Mouse (Mus musculus): ENCODE measurements around the gene Ntpcr.

Gene Ntpcr

GRCm38 (mm10) chr8:125726143-125726542, 3.6 kb upstream of the Ntpcr start:
- no peak for DNase-seq

DNA sequence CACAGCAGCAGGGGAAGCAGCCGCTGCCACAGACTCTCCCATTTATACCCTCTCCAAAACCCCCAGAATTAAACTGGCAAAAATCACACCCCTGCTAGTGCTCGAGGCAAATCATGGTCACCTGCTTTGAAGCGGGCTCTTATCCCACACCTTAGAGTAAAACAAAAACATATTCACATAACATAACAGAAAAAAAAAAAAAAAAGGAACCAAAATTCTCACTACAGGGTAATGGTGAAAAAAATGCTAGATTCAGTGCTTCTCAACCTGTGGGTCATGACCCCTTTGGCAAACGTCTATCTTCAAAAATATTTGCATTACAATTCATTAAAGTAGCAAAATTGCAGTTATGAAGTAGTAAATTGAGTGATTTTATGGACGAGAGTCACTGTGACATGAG, 2.8 kb upstream of the Ntpcr start:
- no peak for DNase-seq

DNA sequence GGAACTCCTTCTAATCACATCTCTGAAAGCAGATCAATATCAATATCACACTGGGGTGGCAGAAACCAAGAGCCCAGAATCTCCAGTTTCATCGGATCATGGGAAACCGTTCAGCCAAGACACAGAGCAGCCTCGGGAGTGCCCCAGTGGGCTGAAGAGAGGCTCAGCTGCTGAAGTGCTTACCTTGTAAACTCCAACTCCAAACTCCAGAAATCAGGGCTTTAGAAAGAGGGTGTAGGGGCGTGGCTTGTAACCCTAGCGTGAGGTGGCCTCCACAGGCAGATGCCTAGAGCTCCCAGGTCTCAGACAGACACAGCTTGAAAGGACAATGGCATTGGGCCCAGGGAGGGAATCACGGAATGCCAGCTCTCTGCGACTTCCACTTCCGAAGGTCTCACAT, 2.0 kb upstream of the Ntpcr start:
- no peak for DNase-seq

GRCm38 (mm10) chr8:125733964-125734956, 4.5 kb downstream of the Ntpcr start:
- DNase-seq, result peak; percentile 92

- no peak for DNase-seq
Observed at GRCm38 (mm10) chr8:125738956-125739355, 9.2 kb downstream of the Ntpcr start.

GRCm38 (mm10) chr8:125740655-125741054, 10.9 kb downstream of the Ntpcr start:
- DNase-seq, result no peak

DNA sequence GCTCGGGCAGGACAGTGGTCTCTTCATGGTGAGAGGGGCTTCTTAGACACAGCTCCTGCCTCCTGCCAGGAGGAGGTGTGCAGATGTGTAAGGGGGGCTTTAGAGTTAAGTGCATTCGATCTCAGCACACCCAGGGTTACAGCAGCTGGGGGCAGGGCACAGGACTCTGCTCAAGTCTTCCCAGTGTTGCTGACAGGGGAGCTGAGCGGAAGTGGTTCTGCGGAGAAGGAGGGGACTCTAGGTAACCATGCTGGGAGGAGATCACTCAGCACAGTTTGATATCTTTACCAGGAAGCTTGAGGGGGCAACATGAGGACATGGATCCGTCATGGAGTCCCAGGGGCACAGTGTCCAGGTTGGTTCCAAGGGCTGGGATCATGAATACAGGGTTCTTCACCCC, 11.6 kb downstream of the Ntpcr start:
- no peak for DNase-seq

GRCm38 (mm10) chr8:125741855-125742254, 12.1 kb downstream of the Ntpcr start:
- DNase-seq, result no peak

GRCm38 (mm10) chr8:125742406-125742805, 12.6 kb downstream of the Ntpcr start:
- DNase-seq, result no peak

DNA sequence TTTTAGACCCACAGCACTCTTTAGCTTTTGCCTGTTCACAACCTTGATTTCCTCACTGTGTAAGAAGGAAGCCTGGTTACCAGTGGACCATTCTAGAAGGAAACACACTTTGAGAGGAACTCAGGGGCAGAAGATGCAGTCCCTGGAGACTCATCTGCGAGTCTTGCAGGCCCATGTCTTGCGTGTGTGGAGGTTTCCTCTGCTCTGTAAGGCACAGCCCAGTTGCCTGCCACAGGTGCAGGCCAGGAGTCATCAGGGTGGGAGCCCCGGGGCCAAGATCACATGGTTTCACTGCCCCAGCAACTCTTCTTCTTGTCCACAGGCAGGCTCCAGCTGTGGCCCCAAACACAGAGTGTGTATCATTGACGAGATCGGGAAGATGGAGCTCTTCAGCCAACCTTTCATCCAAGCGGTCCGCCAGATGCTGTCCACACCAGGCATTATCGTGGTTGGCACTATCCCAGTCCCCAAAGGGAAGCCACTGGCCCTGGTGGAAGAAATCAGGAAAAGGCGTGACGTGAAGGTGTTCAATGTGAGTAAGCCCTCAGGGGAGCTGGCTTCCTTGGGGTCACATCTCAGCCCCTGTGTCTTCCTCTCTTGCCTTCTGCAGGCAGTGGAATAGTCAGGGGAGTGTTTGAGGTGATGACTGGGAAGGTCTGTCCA, 15.3 kb downstream of the Ntpcr start:
- DNase-seq, result no peak

GRCm38 (mm10) chr8:125747390-125747789, 17.6 kb downstream of the Ntpcr start:
- DNase-seq, result no peak

DNA sequence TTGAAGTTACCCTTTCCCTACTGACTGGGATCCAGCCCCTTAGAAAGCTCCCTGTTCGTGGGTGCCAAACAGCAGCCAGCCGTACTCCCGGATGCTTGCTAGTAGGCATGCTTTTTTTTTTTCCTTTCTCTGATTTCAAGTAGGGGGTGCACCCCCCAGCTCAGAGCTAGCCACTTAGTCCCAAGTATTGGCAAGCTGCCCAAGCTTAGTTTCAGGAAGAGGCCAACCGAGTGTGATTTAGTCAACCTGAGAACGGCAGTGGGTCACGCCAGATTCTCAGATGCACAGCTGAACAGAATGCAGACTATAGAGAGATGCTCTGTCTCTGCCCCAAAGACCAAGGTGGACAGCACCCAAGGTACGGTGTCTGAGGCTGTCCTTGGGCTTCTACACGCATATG, 21.1 kb downstream of the Ntpcr start:
- no peak for DNase-seq

DNA sequence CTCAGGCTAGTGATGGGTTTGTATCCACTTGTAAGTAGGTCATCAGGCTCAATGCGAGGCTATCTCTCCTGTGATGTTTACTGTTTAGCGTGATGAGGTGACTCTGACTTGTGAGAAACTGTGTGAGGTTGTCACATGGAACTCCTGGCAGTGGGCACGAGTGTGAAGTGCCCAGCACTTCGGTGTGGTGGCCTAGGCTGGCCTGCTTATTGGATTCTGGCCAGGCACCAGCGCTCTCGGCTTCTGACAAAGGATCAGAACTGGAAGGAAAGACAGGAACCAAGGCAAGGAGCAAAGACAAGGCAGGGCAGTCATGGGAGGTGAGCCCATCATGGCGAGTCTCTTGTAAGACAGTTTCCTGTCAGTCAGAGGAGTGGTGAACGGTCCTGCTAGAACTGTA, 26.1 kb downstream of the Ntpcr start:
- no peak for DNase-seq

DNA sequence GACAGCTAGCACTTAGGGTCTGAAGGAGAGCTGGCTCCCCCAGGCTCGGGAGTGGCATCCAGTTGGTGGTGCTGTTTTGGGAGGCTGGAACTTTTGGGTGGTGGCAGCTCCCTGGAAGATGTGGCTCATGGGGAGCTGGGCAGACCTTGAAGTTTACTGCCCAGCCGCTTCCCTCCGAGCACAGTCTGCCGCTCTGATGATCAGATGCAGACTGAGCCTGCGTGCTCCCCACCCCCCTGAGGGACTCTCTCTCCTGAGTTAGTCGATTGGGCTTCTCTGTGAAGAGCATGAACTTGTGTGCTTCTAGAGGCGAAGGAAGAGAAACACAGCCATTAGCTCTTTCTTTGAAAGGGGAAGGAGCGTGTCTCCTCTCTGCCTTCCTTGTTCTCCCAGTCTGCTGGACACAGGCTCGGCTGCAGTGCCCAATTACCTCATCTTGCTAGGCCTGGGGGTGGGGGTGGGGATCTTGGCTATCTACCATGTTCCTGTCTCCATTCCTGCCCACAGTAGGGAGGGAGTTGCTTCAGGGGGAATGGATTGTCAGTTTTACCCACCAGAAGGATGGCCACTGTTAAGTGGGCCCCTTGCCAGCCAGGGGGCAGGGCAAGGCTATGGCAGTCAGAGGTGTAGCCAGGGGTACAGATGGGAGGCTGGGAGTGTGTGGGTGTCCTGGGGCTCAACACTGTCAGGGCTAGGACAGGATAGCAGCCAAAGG, 26.8 kb downstream of the Ntpcr start:
- DNase-seq, result no peak

GRCm38 (mm10) chr8:125757106-125757496, 27.3 kb downstream of the Ntpcr start:
- no peak for DNase-seq

- peak; percentile 29 for DNase-seq
Observed at GRCm38 (mm10) chr8:125759022-125759421, 29.3 kb downstream of the Ntpcr start.

- no peak for DNase-seq
Observed at GRCm38 (mm10) chr8:125763066-125763786, 33.5 kb downstream of the Ntpcr start.

GRCm38 (mm10) chr8:125768079-125768478, 38.3 kb downstream of the Ntpcr start:
- no peak for DNase-seq

GRCm38 (mm10) chr8:125772300-125772699, 42.5 kb downstream of the Ntpcr start:
- no peak for DNase-seq

GRCm38 (mm10) chr8:125773281-125773803, 43.6 kb downstream of the Ntpcr start:
- DNase-seq, result no peak

DNA sequence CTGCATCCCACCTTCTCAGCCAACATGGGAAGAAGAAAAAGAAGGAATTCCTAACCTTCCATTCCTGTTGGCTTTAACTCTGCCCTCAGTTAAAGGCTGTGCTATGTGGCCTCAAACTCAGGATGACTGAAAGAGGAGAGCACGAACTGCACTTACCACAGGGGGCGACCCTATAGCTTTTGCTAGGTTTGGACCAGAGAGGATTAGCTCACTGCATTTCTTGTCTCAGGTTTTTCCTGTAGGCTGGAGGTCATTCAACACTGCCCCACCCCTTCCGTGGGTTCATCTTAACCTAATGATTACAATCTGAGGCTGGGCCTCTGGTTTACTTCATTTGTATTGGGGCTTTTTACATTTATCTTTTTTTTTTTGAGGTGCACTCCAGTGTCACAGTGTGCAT, 45.3 kb downstream of the Ntpcr start:
- DNase-seq, result no peak

GRCm38 (mm10) chr8:125776314-125776713, 46.6 kb downstream of the Ntpcr start:
- no peak for DNase-seq

DNA sequence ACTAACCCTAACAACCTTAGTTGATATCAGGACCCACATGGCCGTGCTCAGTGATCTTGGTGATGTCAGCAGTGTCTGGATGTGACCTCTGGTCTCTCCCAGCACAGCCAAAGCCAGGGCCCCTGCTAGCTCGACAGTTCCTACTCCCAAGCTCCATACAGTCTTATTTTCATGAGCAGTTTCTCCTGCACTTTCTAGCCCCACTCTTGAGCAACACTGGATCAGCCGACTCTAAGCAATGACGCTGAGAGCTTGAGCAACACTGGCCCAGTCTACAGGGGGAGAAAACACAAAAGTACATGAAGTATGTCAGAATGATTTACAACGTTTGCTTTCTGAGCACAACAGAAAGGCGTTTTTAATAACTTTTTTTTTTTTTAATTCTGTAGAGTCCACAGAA, 47.0 kb downstream of the Ntpcr start:
- no peak for DNase-seq
